Mouse (Mus musculus): ENCODE measurements at regions not wholly inside any gene's neighbourhood (a gene's known extent, or its start where the extent isn't known, plus 50 kb on each side); places are given as distances from the start of the nearest gene placed in this dataset. TPM values are rescaled to one million over a fixed set of nuclear protein-coding genes. Genes with fewer than 3 reads are reported as not detected.

DNA sequence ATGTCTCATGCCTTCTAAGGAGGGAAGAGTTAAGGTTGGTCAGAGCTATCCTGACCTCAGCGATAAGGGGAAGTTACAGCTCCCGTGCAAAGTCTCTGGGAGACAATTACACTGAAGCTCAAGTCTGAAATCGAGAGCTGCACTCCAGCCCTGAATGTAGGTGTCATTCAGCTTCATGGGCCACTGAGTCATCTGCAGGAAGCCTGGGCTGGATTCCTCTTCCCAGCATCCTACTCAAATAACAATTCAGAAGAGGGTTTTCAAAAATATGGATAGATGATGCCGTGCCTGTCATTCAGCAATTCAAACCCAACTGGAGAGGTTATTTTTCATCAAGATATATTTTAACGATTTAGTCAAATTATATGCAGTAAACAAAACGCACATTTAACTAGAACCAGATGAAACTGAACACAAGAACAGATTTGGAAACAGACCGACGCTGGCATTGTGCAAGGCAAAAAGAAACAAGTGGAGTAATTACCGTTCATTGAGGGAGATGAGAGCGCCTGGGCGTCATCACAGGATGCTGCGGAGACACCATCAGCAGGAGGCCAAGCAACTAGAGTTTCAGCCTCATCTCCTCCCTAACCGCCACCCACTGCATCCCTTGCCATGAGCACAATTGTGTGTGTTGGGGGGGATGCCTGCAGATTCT lies 57.8 kb upstream of the Cfap46 start:
- DNase-seq = no peak
- no peak for TF ChIP-seq CTCF (IDR thresholded peaks at IDR 0.05)
- intact Hi-C loops (cut with DNase I) = no loop called here
- Histone ChIP-seq H3K4me3 (no peak overlapping the region), H3K27ac (no peak overlapping the region)

- intact Hi-C loops (cut with DNase I) = no loop called here
- peak; percentile 32; the same call in 1 of the 2 replicates for TF ChIP-seq CTCF (IDR thresholded peaks at IDR 0.05)
- peak; percentile 25 for DNase-seq
- no peak overlapping the region for H3K4me3 ChIP-seq
- H3K27ac ChIP-seq = no peak overlapping the region
Observed at GRCm38 (mm10) chr7:139746803-139747202, 63.2 kb upstream of the Cfap46 start.

GRCm38 (mm10) chr7:139747290-139748067 lies 63.9 kb upstream of the Cfap46 start:
- TF ChIP-seq CTCF (IDR thresholded peaks at IDR 0.05) = no peak
- intact Hi-C loops (cut with DNase I) = no loop called here
- H3K27ac ChIP-seq = no peak overlapping the region
- no peak overlapping the region for H3K4me3 ChIP-seq
- no peak for DNase-seq

- no peak overlapping the region for H3K27ac ChIP-seq
- H3K4me3 ChIP-seq = no peak overlapping the region
- no peak for DNase-seq
- intact Hi-C loops (cut with DNase I) = no loop called here
- TF ChIP-seq CTCF (IDR thresholded peaks at IDR 0.05) = no peak
Observed at GRCm38 (mm10) chr7:139755004-139755403, 71.4 kb upstream of the Cfap46 start.

DNA sequence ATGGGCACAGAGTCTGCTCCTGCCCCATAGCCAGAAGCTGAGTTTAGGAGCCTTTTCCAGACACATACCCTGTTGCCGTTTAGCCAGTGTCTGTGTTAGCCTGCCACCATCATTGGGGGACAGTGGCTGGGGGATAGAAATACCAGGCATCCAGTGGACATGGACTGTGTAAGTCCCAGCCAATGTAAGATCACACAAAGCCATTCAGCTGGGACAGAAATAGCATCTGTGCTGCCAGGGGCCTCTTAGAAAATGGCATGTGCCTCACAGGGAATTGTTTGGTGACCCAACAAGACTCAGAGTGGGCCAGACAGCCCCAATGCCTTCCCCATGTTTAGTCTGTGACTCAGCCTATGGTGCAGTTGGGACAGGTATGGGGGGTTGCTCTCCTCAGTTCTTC lies 71.5 kb upstream of the Adgra1 start:
- no peak for DNase-seq
- TF ChIP-seq CTCF (IDR thresholded peaks at IDR 0.05) = no peak
- intact Hi-C loops (cut with DNase I) = no loop called here
- Histone ChIP-seq H3K4me3 (no peak overlapping the region), H3K27ac (no peak overlapping the region)

- TF ChIP-seq CTCF (IDR thresholded peaks at IDR 0.05) = no peak
- intact Hi-C loops (cut with DNase I) = no loop called here
- no peak overlapping the region for H3K27ac ChIP-seq
Observed at GRCm38 (mm10) chr7:139763241-139763640, 70.7 kb upstream of the Adgra1 start.

GRCm38 (mm10) chr7:139766296-139766695 lies 67.7 kb upstream of the Adgra1 start:
- intact Hi-C loops (cut with DNase I) = no loop called here

More at GRCm38 (mm10) chr7:139763241-139763640, 70.7 kb upstream of the Adgra1 start:
- DNase-seq = no peak
- no peak overlapping the region for H3K4me3 ChIP-seq

DNA sequence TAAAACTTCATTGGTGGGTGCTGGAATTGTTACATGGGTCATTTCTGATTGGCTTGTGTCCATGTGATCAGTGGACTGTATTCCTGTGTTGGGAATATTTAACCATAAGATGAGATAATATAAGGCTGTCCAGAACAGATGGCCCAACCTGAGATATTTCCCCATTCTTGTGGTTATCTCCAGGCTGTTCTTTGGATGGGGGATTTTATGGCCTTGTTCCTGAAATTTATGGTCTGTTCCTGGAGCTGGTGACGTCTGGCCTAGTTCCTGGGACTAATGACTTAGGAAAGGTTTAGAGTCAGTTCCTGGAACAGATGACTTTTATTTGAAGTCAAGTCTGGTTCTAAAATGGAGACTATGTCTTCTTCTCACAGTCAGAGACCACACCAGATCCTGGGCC lies 64.8 kb upstream of the Adgra1 start:
- no peak for TF ChIP-seq CTCF (IDR thresholded peaks at IDR 0.05)
- no peak for DNase-seq
- no peak overlapping the region for H3K27ac ChIP-seq
- intact Hi-C loops (cut with DNase I) = no loop called here
- H3K4me3 ChIP-seq = no peak overlapping the region

More at GRCm38 (mm10) chr7:139766296-139766695, 67.7 kb upstream of the Adgra1 start:
- H3K4me3 ChIP-seq = no peak overlapping the region
- no peak overlapping the region for H3K27ac ChIP-seq
- TF ChIP-seq CTCF (IDR thresholded peaks at IDR 0.05) = no peak
- no peak for DNase-seq

GRCm38 (mm10) chr7:139777243-139777642 lies 56.7 kb upstream of the Adgra1 start:
- no peak overlapping the region for H3K27ac ChIP-seq
- intact Hi-C loops (cut with DNase I) = no loop called here

GRCm38 (mm10) chr7:139779876-139780275 lies 54.1 kb upstream of the Adgra1 start:
- Histone ChIP-seq H3K27ac (no peak overlapping the region), H3K4me3 (no peak overlapping the region)
- intact Hi-C loops (cut with DNase I) = no loop called here
- no peak for TF ChIP-seq CTCF (IDR thresholded peaks at IDR 0.05)
- no peak for DNase-seq

More at GRCm38 (mm10) chr7:139777243-139777642, 56.7 kb upstream of the Adgra1 start:
- TF ChIP-seq CTCF (IDR thresholded peaks at IDR 0.05) = no peak
- no peak overlapping the region for H3K4me3 ChIP-seq
- DNase-seq = no peak

- H3K4me3 ChIP-seq = no peak overlapping the region
- TF ChIP-seq CTCF (IDR thresholded peaks at IDR 0.05) = no peak
- intact Hi-C loops (cut with DNase I) = no loop called here
- no peak for DNase-seq
- no peak overlapping the region for H3K27ac ChIP-seq
Observed at GRCm38 (mm10) chr7:139781513-139781912, 52.5 kb upstream of the Adgra1 start.

Small RNA genes lying in the stretch of these regions (microRNA-seq; reads per million reads assigned to microRNA genes)
- gene Mir6401 = not detected
